Mouse (Mus musculus): ENCODE measurements around the gene Gpr108.

DNA sequence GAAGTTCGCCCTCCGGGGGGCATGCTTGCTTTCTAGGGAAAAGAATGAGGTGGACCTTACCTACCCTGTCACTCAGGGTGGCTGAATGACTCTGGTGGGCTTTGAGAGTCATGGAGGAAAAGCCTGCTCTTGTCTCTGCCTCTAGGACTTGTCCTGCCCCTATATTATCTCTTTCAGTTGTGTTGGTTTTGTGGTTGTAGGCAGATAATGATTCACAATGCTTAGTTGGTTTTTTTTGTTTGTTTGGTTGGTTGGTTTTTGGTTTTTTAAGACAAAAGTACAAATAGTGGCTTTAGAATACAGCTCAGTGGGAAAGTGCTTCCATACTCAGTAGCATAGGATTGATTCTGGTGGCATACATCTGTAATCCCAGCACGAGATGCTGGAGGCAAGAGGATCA is 19.4 kb downstream of the Gpr108 start:
- TF ChIP-seq CTCF (IDR thresholded peaks at IDR 0.05; ENCODE audit: low read depth) (no peak), EP300 (IDR thresholded peaks at IDR 0.05; ENCODE audit: low read depth) (no peak)
